Mouse (Mus musculus) forebrain, embryonic 11.5 days (tissue): ENCODE measurements around the gene Dock2. TPM values are rescaled to one million over a fixed set of nuclear protein-coding genes. Genes with fewer than 3 reads are reported as not detected.

Source experiments
- ATAC-seq: fragments of 200-750 bp; cut with Nextera tagmentation; replicated peaks from 2 replicates; pipeline ENCODE4 v1.8.0; 2017; ENCODE audit warnings: moderate TSS enrichment; ENCODE audit not compliant: low FRiP score
- DNase-seq: peaks from one replicate; pipeline ENCODE4 v3.0.0-alpha.2; 2017; ENCODE audit warnings: low spot score
- H3K27ac ChIP-seq: fragments of 300-500 bp; sonication (generic); 2 replicates; pipeline ENCODE4 v1.5.1; 2014; ENCODE audit warnings: low read depth, low read length
- H3K27me3 ChIP-seq: fragments of 300-500 bp; sonication (generic); 2 replicates; pipeline ENCODE4 v1.6.1; 2014; ENCODE audit warnings: mild to moderate bottlenecking, low read length, mixed read lengths; ENCODE audit not compliant: control insufficient read depth, insufficient read depth
- H3K36me3 ChIP-seq: fragments of 300-500 bp; sonication (generic); 2 replicates; pipeline ENCODE4 v1.6.1; 2014; ENCODE audit warnings: mild to moderate bottlenecking, low read length, moderate library complexity, mixed read lengths; ENCODE audit not compliant: control insufficient read depth, insufficient read depth
- H3K4me1 ChIP-seq: fragments of 300-500 bp; sonication (generic); replicated peaks from 2 replicates; pipeline ENCODE4 v1.6.1; 2014; ENCODE audit warnings: low read length, mixed read lengths; ENCODE audit not compliant: control insufficient read depth, insufficient read depth
- H3K4me2 ChIP-seq: fragments of 300-500 bp; sonication (generic); 2 replicates; pipeline ENCODE4 v1.6.1; 2014; ENCODE audit warnings: low read depth, mild to moderate bottlenecking, low read length, moderate library complexity, mixed read lengths; ENCODE audit not compliant: severe bottlenecking
- H3K4me3 ChIP-seq: fragments of 300-500 bp; sonication (generic); 2 replicates; pipeline ENCODE4 v1.5.1; 2014; ENCODE audit warnings: low read depth, low read length
- H3K9ac ChIP-seq: fragments of 300-500 bp; sonication (generic); 2 replicates; pipeline ENCODE4 v1.6.1; 2014; ENCODE audit warnings: low read length
- H3K9me3 ChIP-seq: fragments of 300-500 bp; sonication (generic); 2 replicates; pipeline ENCODE4 v1.6.1; 2016; ENCODE audit warnings: low read length, mixed read lengths; ENCODE audit not compliant: control insufficient read depth
- WGBS: fragments of 180-500 bp; shearing (Covaris S2); extraction: QIAGEN DNeasy Blood & Tissue Kit; methylation state at CpG from one replicate; pipeline ENCODE4 v1.1.7; 2014; 5-methylcytosine and 5-hydroxymethylcytosine counted together
- polyA plus RNA-seq: library from polyadenylated mRNA; unstranded; fragments of >200 nt; fragmentation: Nextera tagmentation; extraction: Ambion mirVana; gene quantifications from 2 replicates; pipeline ENCODE4 v1.2.1, GENCODE M21; 2014

Gene Dock2
- polyA plus RNA-seq, 1 experiment from 2014 or later: 1.1 TPM

GRCm38 (mm10) chr11:34181214-34182117 is 602.2 kb downstream of the Dock2 start:
- no peak overlapping the region for H3K4me3 ChIP-seq
- no peaks in the 10 kb centered on the region for H3K27me3 ChIP-seq
- no peak overlapping the region for H3K9ac ChIP-seq
- no peak overlapping the region for H3K27ac ChIP-seq
- H3K9me3 ChIP-seq: no peaks in the 10 kb centered on the region
- 35% methylated on average over 8 of the region's 8 CpGs for WGBS
- DNase-seq (no peak), ATAC-seq (no peak)
- no peaks in the 10 kb centered on the region for H3K36me3 ChIP-seq
- H3K4me1 ChIP-seq: no peaks in the 10 kb centered on the region
- H3K4me2 ChIP-seq: no peak overlapping the region

DNA sequence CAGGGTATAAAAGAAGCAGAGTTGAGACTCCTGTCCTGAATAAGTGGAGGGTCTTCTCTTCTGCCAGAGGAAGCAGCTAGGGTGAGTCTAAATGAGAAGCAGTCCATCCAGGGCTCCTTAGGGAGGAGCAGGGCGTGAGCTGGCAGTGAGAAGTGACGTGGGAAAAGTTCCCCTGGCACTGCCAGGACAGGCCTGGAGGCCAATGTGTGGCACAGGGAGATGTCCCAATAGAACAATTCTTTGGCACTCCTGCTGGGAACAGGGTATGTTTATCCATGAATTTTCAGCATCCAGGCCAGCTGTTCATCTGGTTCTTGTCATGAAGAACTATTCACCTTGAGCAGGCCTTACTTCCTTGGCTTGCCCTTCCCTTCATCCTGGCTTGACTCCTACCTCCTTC is 604.9 kb downstream of the Dock2 start:
- H3K4me2 ChIP-seq: no peak overlapping the region
- no peak overlapping the region for H3K4me3 ChIP-seq
- WGBS: 95% methylated on average over 2 of the region's 2 CpGs
- no peaks in the 10 kb centered on the region for H3K4me1 ChIP-seq
- no peak overlapping the region for H3K9ac ChIP-seq
- H3K27ac ChIP-seq: no peak overlapping the region
- no peaks in the 10 kb centered on the region for H3K36me3 ChIP-seq
- DNase-seq (no peak), ATAC-seq (no peak)
- no peaks in the 10 kb centered on the region for H3K9me3 ChIP-seq
- H3K27me3 ChIP-seq: no peaks in the 10 kb centered on the region

Other genes starting within 250 kb of the Dock2 start
- gene Spdl1, start 49.7 kb upstream of the Dock2 start, polyA plus RNA-seq: 27.9 and 30.1 TPM in 2 replicates